Mouse (Mus musculus) hindbrain, embryonic 16.5 days (tissue): ENCODE results near the gene Obscn. TPM values are rescaled to one million over a fixed set of nuclear protein-coding genes. Genes with fewer than 3 reads are reported as not detected.

Source experiments
- ATAC-seq: fragments of 200-750 bp; cut with Nextera tagmentation; 2 replicates; pipeline ENCODE4 v1.8.0; 2017; ENCODE audit warnings: moderate TSS enrichment, moderate library complexity
- H3K27ac ChIP-seq: fragments of 300-500 bp; sonication (generic); 2 replicates; pipeline ENCODE4 v1.5.1; 2014; ENCODE audit warnings: low read depth, mild to moderate bottlenecking, control low read depth, low read length, moderate library complexity
- H3K27me3 ChIP-seq: fragments of 300-500 bp; sonication (generic); replicated peaks from 2 replicates; pipeline ENCODE4 v1.6.1; 2014; ENCODE audit warnings: low read length; ENCODE audit not compliant: control insufficient read depth, insufficient read depth
- H3K36me3 ChIP-seq: fragments of 300-500 bp; sonication (generic); 2 replicates; pipeline ENCODE4 v1.6.1; 2014; ENCODE audit warnings: mild to moderate bottlenecking, low read length, moderate library complexity, mixed read lengths; ENCODE audit not compliant: control insufficient read depth, insufficient read depth
- H3K4me1 ChIP-seq: fragments of 300-500 bp; sonication (generic); 2 replicates; pipeline ENCODE4 v1.6.1; 2014; ENCODE audit warnings: low read depth, low read length; ENCODE audit not compliant: control insufficient read depth, insufficient read depth
- H3K4me2 ChIP-seq: fragments of 300-500 bp; sonication (generic); 2 replicates; pipeline ENCODE4 v1.6.1; 2014; ENCODE audit warnings: mild to moderate bottlenecking, low read length, control low read depth, moderate library complexity
- H3K4me3 ChIP-seq: fragments of 300-500 bp; sonication (generic); 2 replicates; pipeline ENCODE4 v1.5.1; 2014; ENCODE audit warnings: mild to moderate bottlenecking, low read length, control low read depth, moderate library complexity
- H3K9ac ChIP-seq: fragments of 300-500 bp; sonication (generic); 2 replicates; pipeline ENCODE4 v1.6.1; 2014; ENCODE audit warnings: low read depth, mild to moderate bottlenecking, control low read depth, low read length, moderate library complexity
- H3K9me3 ChIP-seq: fragments of 300-500 bp; sonication (generic); 2 replicates; pipeline ENCODE4 v1.6.1; 2014; ENCODE audit warnings: mild to moderate bottlenecking, low read length, moderate library complexity; ENCODE audit not compliant: control insufficient read depth
- WGBS: fragments of 180-500 bp; shearing (Covaris S2); extraction: QIAGEN DNeasy Blood & Tissue Kit; methylation state at CpG from one replicate; pipeline ENCODE4 v1.1.7; 2014; 5-methylcytosine and 5-hydroxymethylcytosine counted together
- polyA plus RNA-seq: library from polyadenylated mRNA; unstranded; fragments of >200 nt; fragmentation: Nextera tagmentation; extraction: Ambion mirVana; gene quantifications from 2 replicates; pipeline ENCODE4 v1.2.1, GENCODE M21; 2015

The Obscn gene
- polyA plus RNA-seq, 1 experiment from 2014 or later = 0.48 TPM

DNA sequence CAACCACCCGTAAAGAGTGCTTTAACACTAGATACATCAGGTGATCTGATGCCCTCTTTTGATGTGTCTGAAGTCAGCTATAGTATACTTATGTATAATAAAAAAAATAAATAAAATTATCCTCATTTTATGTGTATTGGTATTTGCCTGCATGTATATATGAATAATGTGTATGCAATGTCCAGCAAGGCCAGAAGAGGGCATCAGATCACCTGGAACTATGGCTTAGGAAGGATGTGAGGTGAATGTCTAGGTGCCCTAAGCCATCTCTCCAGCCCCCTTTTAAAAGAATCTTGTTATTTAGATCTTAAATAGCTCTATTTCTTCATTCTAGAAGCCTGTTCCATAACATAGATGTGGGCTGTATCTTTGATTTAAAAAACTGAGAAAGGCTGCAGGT lies 168.9 kb downstream of the Obscn start:
- WGBS = 88% methylated on average over 1 of the region's 1 CpGs
- Histone ChIP-seq H3K9me3 (no peaks in the 10 kb centered on the region), H3K27ac (no peak overlapping the region), H3K9ac (no peak overlapping the region), H3K4me1 (no peaks in the 10 kb centered on the region; the same call in 1 of the 2 replicates), H3K27me3 (no peaks in the 10 kb centered on the region), H3K4me3 (no peak overlapping the region), H3K36me3 (0 out of 2 replicates have a peak, but pooled peaks cover 2% of the 10 kb centered on the region), H3K4me2 (no peak overlapping the region)
- no peak for ATAC-seq

DNA sequence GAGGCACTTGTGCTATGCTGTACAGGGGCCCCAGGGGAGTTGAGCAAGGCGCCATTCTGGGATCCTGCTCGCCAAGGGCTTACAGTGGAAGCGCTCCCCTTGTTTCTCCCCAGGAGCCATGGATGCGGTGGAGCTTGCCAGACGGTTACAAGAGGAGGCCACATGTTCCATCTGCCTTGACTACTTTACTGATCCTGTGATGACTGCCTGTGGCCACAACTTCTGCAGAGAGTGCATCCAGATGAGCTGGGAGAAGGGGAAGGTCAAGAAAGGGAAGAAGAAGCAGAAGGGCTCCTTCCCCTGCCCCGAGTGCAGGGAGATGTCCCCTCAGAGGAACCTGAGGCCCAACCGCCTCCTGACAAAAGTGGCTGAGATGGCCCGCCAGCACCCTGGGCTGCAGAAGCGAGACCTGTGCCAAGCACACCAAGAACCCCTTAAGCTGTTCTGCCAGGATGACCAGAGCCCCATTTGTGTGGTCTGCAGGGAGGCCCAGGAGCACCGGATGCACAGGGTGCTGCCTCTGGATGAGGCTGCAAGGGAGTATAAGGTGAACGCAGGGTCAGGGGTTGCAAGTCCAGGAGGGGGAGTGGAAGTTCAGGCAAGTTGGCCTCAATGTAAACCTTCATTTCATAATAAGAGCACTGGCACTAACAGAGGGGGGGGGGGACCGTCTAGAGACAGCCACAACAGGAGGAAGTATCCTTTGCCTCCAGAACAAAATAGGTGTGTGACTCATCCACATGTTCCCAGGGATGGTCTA lies 171.0 kb downstream of the Obscn start:
- Histone ChIP-seq H3K27ac (no peak overlapping the region), H3K4me1 (no peaks in the 10 kb centered on the region; the same call in 1 of the 2 replicates), H3K36me3 (0 out of 2 replicates have a peak, but pooled peaks cover 2% of the 10 kb centered on the region), H3K9ac (no peak overlapping the region), H3K4me2 (no peak overlapping the region), H3K4me3 (no peak overlapping the region), H3K9me3 (0 out of 2 replicates have a peak, but pooled peaks cover 2% of the 10 kb centered on the region), H3K27me3 (no peaks in the 10 kb centered on the region)
- WGBS = 44% methylated on average over 12 of the region's 12 CpGs
- no peak for ATAC-seq

- Histone ChIP-seq H3K9me3 (0 out of 2 replicates have a peak, but pooled peaks cover 2% of the 10 kb centered on the region), H3K9ac (no peak overlapping the region), H3K36me3 (0 out of 2 replicates have a peak, but pooled peaks cover 2% of the 10 kb centered on the region), H3K27me3 (no peaks in the 10 kb centered on the region), H3K4me3 (no peak overlapping the region), H3K4me1 (peaks cover 6% of the 10 kb centered on the region), H3K27ac (no peak overlapping the region), H3K4me2 (no peak overlapping the region)
- WGBS = 91% methylated on average over 7 of the region's 7 CpGs
- ATAC-seq = no peak
These were observed 172.0 kb downstream of the Obscn start for GRCm38 (mm10) chr11:58964216-58964615.

DNA sequence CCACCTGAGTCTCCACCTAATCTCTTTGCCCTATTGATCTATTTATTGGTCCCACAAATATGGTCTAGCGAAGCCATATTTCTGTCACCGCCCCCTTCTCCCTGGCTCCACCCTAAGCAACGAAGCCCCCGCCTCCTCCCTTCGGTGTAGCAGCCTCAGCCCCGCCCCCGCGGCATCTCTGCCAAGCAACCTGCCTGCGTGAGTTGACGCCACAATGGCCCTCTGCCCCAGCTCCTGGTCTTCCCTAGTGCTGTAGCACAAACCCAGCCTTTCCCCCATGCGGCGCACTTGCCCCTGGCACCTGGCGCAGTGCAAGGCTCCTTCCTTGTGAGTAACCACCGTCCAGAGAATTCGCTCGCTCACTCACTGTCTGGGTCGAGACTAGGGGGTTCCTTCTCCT lies 172.7 kb downstream of the Obscn start:
- no peak overlapping the region for H3K4me3 ChIP-seq
- peak; percentile 21; the same call in 1 of the 2 replicates for ATAC-seq
- no peaks in the 10 kb centered on the region for H3K27me3 ChIP-seq
- H3K4me1 ChIP-seq = peaks cover 10% of the 10 kb centered on the region
- 35% methylated on average over 17 of the region's 17 CpGs for WGBS
- H3K27ac ChIP-seq = no peak overlapping the region
- H3K4me2 ChIP-seq = no peak overlapping the region
- H3K36me3 ChIP-seq = 0 out of 2 replicates have a peak, but pooled peaks cover 2% of the 10 kb centered on the region
- H3K9ac ChIP-seq = no peak overlapping the region
- H3K9me3 ChIP-seq = 0 out of 2 replicates have a peak, but pooled peaks cover 2% of the 10 kb centered on the region

- Histone ChIP-seq H3K4me2 (no peak overlapping the region), H3K4me3 (no peak overlapping the region), H3K27ac (no peak overlapping the region), H3K4me1 (peaks cover 28% of the 10 kb centered on the region), H3K9ac (no peak overlapping the region), H3K36me3 (no peaks in the 10 kb centered on the region; the same call in 1 of the 2 replicates), H3K27me3 (no peaks in the 10 kb centered on the region), H3K9me3 (0 out of 2 replicates have a peak, but pooled peaks cover 2% of the 10 kb centered on the region)
- WGBS = 60% methylated on average over 50 of the region's 50 CpGs
- no peak for ATAC-seq
These were observed 174.6 kb downstream of the Obscn start for GRCm38 (mm10) chr11:58961364-58962177.

DNA sequence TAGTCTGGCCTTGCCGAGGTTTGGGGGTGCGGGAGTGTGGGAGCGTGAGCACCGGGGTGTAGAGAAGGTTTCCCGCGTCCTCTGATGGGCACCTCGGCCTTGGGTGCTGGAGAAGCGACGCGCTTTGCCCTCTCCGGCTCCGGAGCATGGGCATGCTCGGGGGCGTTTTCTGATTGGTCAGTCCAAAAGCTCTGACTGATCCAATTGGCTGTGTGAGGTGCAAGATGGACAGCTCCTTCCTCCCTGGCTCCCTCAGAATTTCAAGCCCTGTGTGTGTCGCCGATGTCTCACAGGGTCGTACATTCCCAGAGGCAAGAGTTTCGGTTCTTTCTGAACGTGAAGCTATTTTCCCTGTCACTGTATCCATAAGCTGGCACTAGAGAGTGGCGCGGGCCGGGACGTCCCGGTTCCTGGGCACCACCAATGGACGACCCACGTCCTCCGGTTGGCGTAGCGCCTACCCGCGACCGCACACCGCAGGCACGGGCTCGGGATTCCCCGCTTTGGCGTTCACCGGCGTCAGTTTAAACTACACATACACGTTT lies 176.2 kb downstream of the Obscn start:
- no peaks in the 10 kb centered on the region for H3K27me3 ChIP-seq
- peak; percentile 92 for ATAC-seq
- peak overlapping the region; percentile 70 for H3K9ac ChIP-seq
- peak overlapping the region; percentile 82 for H3K27ac ChIP-seq
- H3K4me3 ChIP-seq = peak overlapping the region; percentile 57
- WGBS = 0% methylated on average over 40 of the region's 40 CpGs
- peak overlapping the region; percentile 89 for H3K4me2 ChIP-seq
- H3K4me1 ChIP-seq = peaks cover 32% of the 10 kb centered on the region
- no peaks in the 10 kb centered on the region; the same call in 1 of the 2 replicates for H3K36me3 ChIP-seq
- H3K9me3 ChIP-seq = 0 out of 2 replicates have a peak, but pooled peaks cover 2% of the 10 kb centered on the region

DNA sequence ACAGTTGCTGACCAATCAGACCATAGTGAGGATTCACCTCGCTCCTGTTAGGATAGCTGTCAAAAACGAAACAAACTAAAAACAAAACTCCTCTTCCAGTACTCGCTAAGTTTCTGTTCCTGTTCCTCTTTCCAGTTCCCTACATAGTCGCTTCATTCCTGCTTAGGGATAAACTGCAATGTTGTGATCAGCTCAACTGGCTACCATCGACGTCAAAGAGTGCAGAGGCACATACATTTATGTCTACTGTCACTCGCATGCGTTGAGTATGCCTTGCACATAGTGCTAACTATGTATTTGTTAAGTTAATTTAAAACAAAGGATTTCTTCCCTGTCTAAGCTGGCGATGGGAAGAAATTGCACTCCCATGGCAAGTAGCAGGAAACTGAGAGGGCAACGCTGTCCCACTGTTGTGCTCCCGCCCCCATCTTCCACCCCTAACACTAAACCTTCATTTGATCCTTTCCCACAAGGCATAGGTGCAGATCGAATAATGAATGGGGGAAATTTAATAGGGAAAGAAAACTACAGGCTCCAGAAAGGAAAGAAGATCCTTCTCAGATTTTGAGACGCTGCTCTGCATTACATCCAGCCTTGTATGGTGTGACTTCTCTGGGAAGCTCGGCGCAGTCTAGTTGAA lies 176.9 kb downstream of the Obscn start:
- Histone ChIP-seq H3K27ac (peak overlapping the region; percentile 82), H3K36me3 (no peaks in the 10 kb centered on the region; the same call in 1 of the 2 replicates), H3K9me3 (0 out of 2 replicates have a peak, but pooled peaks cover 2% of the 10 kb centered on the region), H3K4me3 (peak overlapping the region; percentile 57), H3K27me3 (no peaks in the 10 kb centered on the region), H3K4me2 (peak overlapping the region; percentile 89), H3K9ac (peak overlapping the region; percentile 70), H3K4me1 (peaks cover 32% of the 10 kb centered on the region)
- no peak for ATAC-seq
- 32% methylated on average over 15 of the region's 15 CpGs for WGBS

DNA sequence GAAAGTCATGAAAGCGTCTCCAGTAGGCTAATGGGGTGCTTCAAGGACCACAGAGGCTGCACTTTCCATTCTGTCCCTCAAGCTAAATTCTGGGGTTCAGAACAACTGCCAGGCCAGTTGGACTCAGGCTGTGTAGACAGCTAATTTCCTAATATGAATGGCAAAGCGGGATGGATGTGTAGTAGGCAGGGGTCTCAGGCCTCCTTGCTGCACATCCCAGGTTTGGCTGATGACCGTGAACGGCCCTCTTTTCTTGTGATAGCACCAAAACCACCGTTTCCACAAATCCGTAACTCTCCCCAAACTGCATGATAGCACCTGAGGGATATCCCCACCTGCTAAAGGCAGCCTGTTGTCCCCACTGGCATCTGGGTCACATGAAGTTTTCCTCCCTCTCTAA lies 177.7 kb downstream of the Obscn start:
- Histone ChIP-seq H3K4me2 (peak overlapping the region; percentile 84), H3K4me3 (no peak overlapping the region), H3K27ac (no peak overlapping the region), H3K9ac (no peak overlapping the region), H3K36me3 (no peaks in the 10 kb centered on the region; the same call in 1 of the 2 replicates), H3K9me3 (0 out of 2 replicates have a peak, but pooled peaks cover 2% of the 10 kb centered on the region), H3K4me1 (peaks cover 32% of the 10 kb centered on the region), H3K27me3 (no peaks in the 10 kb centered on the region)
- 82% methylated on average over 6 of the region's 6 CpGs for WGBS
- ATAC-seq = no peak
